Mouse (Mus musculus) heart, postnatal 36 days (tissue): Measurements from ENCODE around the gene Gm32742. TPM values are rescaled to one million over a fixed set of nuclear protein-coding genes. Genes with fewer than 3 reads are reported as not detected.

Source experiments
- DNase-seq, 2 experiments: peaks; one replicate each; pipeline ENCODE4 v3.0.0; 2021 to 2022
- intact Hi-C: fragments of 180-260 bp; cut with DNase I; formaldehyde crosslinking; loops from one replicate; pipeline ENCODE4 v1.15.1; 2025
- microRNA-seq, 2 experiments: library from miRNA; unstranded; fragments of <30 nt; microRNA quantifications; one replicate each; pipeline ENCODE4 v1.2.0; 2021; ENCODE audit warnings: borderline number of aligned reads in 2 of 2
- total RNA-seq, 2 experiments: library from RNA; stranded (reverse); gene quantifications; 2 replicates each; pipeline ENCODE4 v1.2.3; 2021

Gene Gm32742
- total RNA-seq, 2 experiments from 2014 or later = not detected

- no peak for DNase-seq
- intact Hi-C loops = no loop called here
Measured at GRCm38 (mm10) chr9:51081614-51082013, 83.7 kb downstream of the Gm32742 start.

Small RNA genes lying within 50 kb of the gene (microRNA-seq; reads per million reads assigned to microRNA genes)
- gene Mir34b (0.72 to 3.4 reads per million in 2 experiments), gene Mir34c (49.1 to 60.0 reads per million in 2 experiments)

Other genes starting within 250 kb of the Gm32742 start
- 10 to 100 TPM; 25.7 to 27.1 TPM for gene Sik2, start 156.4 kb downstream of the Gm32742 start, total RNA-seq
- gene Btg4, start 104.6 kb downstream of the Gm32742 start, total RNA-seq = not detected
- gene Layn, start 88.4 kb downstream of the Gm32742 start, total RNA-seq = 1 to 10 TPM; 6.5 to 6.9 TPM
- gene 4833427G06Rik, start 63.4 kb downstream of the Gm32742 start, total RNA-seq = not detected
- under 1 TPM; 0.35 to 0.50 TPM for gene Pou2af1, start 48.2 kb upstream of the Gm32742 start, total RNA-seq
- 1 to 10 TPM in 1 of 2 experiments, under 1 TPM in 1; 0.89 to 1.6 TPM for gene Colca2, start 113.1 kb upstream of the Gm32742 start, total RNA-seq
- not detected for gene 1810046K07Rik, start 163.4 kb upstream of the Gm32742 start, total RNA-seq